Mouse (Mus musculus) CH12.LX (cell line): Measurements from ENCODE around the gene Chrna1. TPM values are rescaled to one million over a fixed set of nuclear protein-coding genes. Genes with fewer than 3 reads are reported as not detected.

Experiments used
- DNase-seq: peaks from one replicate; pipeline ENCODE4 v3.0.0-alpha.2; 2013; ENCODE audit errors: extremely low read depth
- H3K27ac ChIP-seq: 2 replicates; pipeline ENCODE4 v1.5.1; 2012; ENCODE audit warnings: low read depth, mild to moderate bottlenecking, control low read depth, moderate library complexity; ENCODE audit not compliant: insufficient read depth
- H3K27me3 ChIP-seq: replicated peaks from 2 replicates; pipeline ENCODE3; 2012; ENCODE audit warnings: inconsistent platforms
- H3K36me3 ChIP-seq, 2 experiments: replicated peaks in 1 of 2; 2 replicates each; pipeline versions ENCODE3 to v1.6.1; 2012; ENCODE audit warnings: inconsistent platforms in 1 of 2, low read length in 1 of 2, mild to moderate bottlenecking in 1 of 2, mixed read lengths in 1 of 2, moderate library complexity in 1 of 2; ENCODE audit not compliant: control insufficient read depth in 1 of 2, insufficient read depth in 1 of 2
- H3K4me1 ChIP-seq, 2 experiments: 2 replicates each; pipeline ENCODE4 v1.6.1; 2012; ENCODE audit warnings: inconsistent platforms in 1 of 2, moderate library complexity in 1 of 2; ENCODE audit not compliant: insufficient read depth in 2 of 2, control insufficient read depth in 1 of 2
- H3K4me2 ChIP-seq: 2 replicates; pipeline ENCODE4 v1.6.1; 2012; ENCODE audit warnings: low read depth, mild to moderate bottlenecking, control low read depth; ENCODE audit not compliant: poor library complexity, insufficient read depth, severe bottlenecking
- H3K4me3 ChIP-seq, 3 experiments: fragments of 150-350 bp in 1 of 3; sonication (generic) in 1 of 3; replicated peaks in 1 of 3; 2 replicates each; pipeline versions ENCODE3 to v1.5.1; 2011 to 2012; ENCODE audit warnings: low read depth in 2 of 3, low read length in 2 of 3, mild to moderate bottlenecking in 2 of 3, moderate library complexity in 2 of 3, control low read depth in 1 of 3, improper control_type of control experiment in 1 of 3, inconsistent platforms in 1 of 3, mixed read lengths in 1 of 3; ENCODE audit not compliant: poor library complexity in 1 of 3
- H3K79me2 ChIP-seq: replicated peaks from 2 replicates; pipeline ENCODE4 v1.6.1; 2012; ENCODE audit warnings: mild to moderate bottlenecking, moderate library complexity; ENCODE audit not compliant: control insufficient read depth, poor library complexity, insufficient read depth, severe bottlenecking; ENCODE audit errors: extremely low read depth
- H3K9ac ChIP-seq: 2 replicates; pipeline ENCODE4 v1.6.1; 2012; ENCODE audit warnings: low read depth, mild to moderate bottlenecking, control low read depth, moderate library complexity; ENCODE audit not compliant: insufficient read depth
- H3K9me3 ChIP-seq: replicated peaks from 2 replicates; pipeline ENCODE3; 2012; ENCODE audit warnings: low read length, inconsistent platforms, mixed read lengths
- BHLHE40 ChIP-seq: IDR thresholded peaks from 2 replicates; pipeline ENCODE4 v1.6.1; 2011; ENCODE audit warnings: mild to moderate bottlenecking, low read depth, low read length, improper control_type of control experiment
- CHD2 ChIP-seq: IDR thresholded peaks from 2 replicates; pipeline ENCODE4 v1.6.1; 2011; ENCODE audit warnings: low read length, improper control_type of control experiment
- MAFK ChIP-seq: IDR thresholded peaks from 2 replicates; pipeline ENCODE4 v1.6.1; 2011; ENCODE audit warnings: low read length, improper control_type of control experiment; ENCODE audit not compliant: insufficient replicate concordance
- MAZ ChIP-seq: IDR thresholded peaks from 2 replicates; pipeline ENCODE4 v1.6.1; 2012; ENCODE audit warnings: low read depth, mild to moderate bottlenecking, inconsistent platforms, low read length, improper control_type of control experiment, moderate library complexity
- MEF2A ChIP-seq: IDR thresholded peaks from 2 replicates; pipeline ENCODE4 v1.6.1; 2014; ENCODE audit warnings: low read depth, mild to moderate bottlenecking, inconsistent platforms, low read length, improper control_type of control experiment, borderline replicate concordance
- SIN3A ChIP-seq: IDR thresholded peaks from 2 replicates; pipeline ENCODE4 v1.6.1; 2012; ENCODE audit warnings: low read length, improper control_type of control experiment, inconsistent platforms
- SMC3 ChIP-seq: IDR thresholded peaks from 2 replicates; pipeline ENCODE4 v1.6.1; 2011; ENCODE audit warnings: low read depth, low read length, improper control_type of control experiment
- ZC3H11A ChIP-seq: IDR thresholded peaks from 2 replicates; pipeline ENCODE4 v1.6.1; 2012; ENCODE audit warnings: low read depth, mild to moderate bottlenecking, inconsistent platforms, low read length, improper control_type of control experiment
- ZKSCAN1 ChIP-seq: IDR thresholded peaks from 2 replicates; pipeline ENCODE4 v1.6.1; 2012; ENCODE audit warnings: low read depth, inconsistent platforms, low read length, improper control_type of control experiment, borderline replicate concordance
- dilution Hi-C: fragments of 300-500 bp; cut with MboI; formaldehyde crosslinking; loops from 2 replicates; pipeline ENCODE4 v1.14.3; 2020; ENCODE audit warnings: low sequenced_read_pairs; ENCODE audit not compliant: extremely low pct_unique_long_range_greater_than_20kb, extremely low pct_ligation_motif_present
- in situ Hi-C: fragments of 300-500 bp; cut with MboI; formaldehyde crosslinking; loops from 3 replicates; pipeline ENCODE4 v1.14.3; 2019; ENCODE audit warnings: low sequenced_read_pairs, low pct_ligation_motif_present, low pct_unique_long_range_greater_than_20kb, mixed read lengths
- polyA plus RNA-seq: library from polyadenylated mRNA; unstranded; fragments of >175 nt; gene quantifications from 2 replicates; pipeline ENCODE4 v1.2.1, GENCODE M21; 2012; ENCODE audit warnings: low read depth; ENCODE audit not compliant: insufficient read length
- total RNA-seq, 2 experiments: library from RNA; depleted of rRNA; stranded (reverse); fragments of 300-350 nt in 1 of 2; fragments of >200 nt in 1 of 2; gene quantifications; 2 replicates each; pipeline ENCODE4 v1.2.3; 2012 to 2014

The Chrna1 gene
- total and polyA plus RNA-seq, 3 experiments, result not detected

GRCm38 (mm10) chr2:73600650-73601049, 20.5 kb upstream of the Chrna1 start:
- Histone ChIP-seq H3K4me1 (peaks cover 4 to 15% of the 10 kb centered on the region in 2 experiments; a peak in 3 of 4 replicates), H3K4me3 (no peak overlapping the region), H3K9me3 (no peaks in the 10 kb centered on the region), H3K4me2 (no peak overlapping the region), H3K36me3 (no peaks in the 10 kb centered on the region), H3K27me3 (no peaks in the 10 kb centered on the region), H3K79me2 (no peaks in the 10 kb centered on the region), H3K9ac (no peak overlapping the region), H3K27ac (no peak overlapping the region)
- no peak for DNase-seq
- in situ Hi-C loops, result no loop called here
- dilution Hi-C loops, result no loop called here
- TF ChIP-seq MEF2A (no peak), MAFK (no peak), MAZ (no peak), SMC3 (no peak), BHLHE40 (no peak)

- in situ Hi-C loops (loop anchor here (25.0 kb wide), 2 partner anchors 390 to 1065 kb away; partner anchors contain the start of genes Evx2 and Hoxd13), dilution Hi-C loops (no loop called here)
- Histone ChIP-seq H3K4me2 (no peak overlapping the region), H3K9me3 (no peaks in the 10 kb centered on the region), H3K4me1 (peaks cover 5% of the 10 kb centered on the region in 2 experiments; a peak in 3 of 4 replicates), H3K27ac (no peak overlapping the region)
- no peak for TF ChIP-seq CHD2
- TF ChIP-seq, all 38 proteins: peak for 0
- no peaks in the 10 kb centered on the region for H3K27me3 ChIP-seq
- no peak overlapping the region for H3K9ac ChIP-seq
- DNase-seq, result no peak
- no peak overlapping the region for H3K4me3 ChIP-seq
- no peaks in the 10 kb centered on the region for H3K79me2 ChIP-seq
- H3K36me3 ChIP-seq, result no peaks in the 10 kb centered on the region
Observed at GRCm38 (mm10) chr2:73597772-73598171, 17.6 kb upstream of the Chrna1 start.

DNA sequence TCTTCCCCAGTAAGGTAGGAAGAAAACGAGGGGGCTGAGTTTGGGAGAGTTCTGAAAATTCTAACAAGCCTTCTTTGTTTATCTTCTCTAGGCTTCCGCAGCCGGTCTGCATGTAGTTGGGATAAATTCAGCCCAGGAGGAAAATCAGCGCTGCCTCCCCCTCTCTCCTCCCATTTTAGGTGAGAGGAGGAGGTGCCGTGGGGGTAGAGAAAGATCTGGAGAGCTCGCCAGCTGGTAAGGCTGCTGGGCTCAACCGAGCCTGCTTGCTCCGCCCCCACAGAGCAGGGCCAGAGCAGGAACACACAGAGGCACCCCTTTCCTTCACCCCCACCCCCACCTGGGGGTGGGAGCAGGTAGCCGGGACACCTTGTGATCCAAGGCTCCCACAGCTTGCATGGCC, 16.6 kb upstream of the Chrna1 start:
- H3K36me3 ChIP-seq, result no peaks in the 10 kb centered on the region
- H3K4me3 ChIP-seq, result no peak overlapping the region
- in situ Hi-C loops, result loop anchor here (25.0 kb wide), 2 partner anchors 391 to 1066 kb away; partner anchors contain the start of genes Evx2 and Hoxd13
- peaks cover 12% of the 10 kb centered on the region in 2 experiments for H3K4me1 ChIP-seq
- TF ChIP-seq ZC3H11A (no peak), ZKSCAN1 (no peak), SIN3A (no peak), BHLHE40 (no peak)
- dilution Hi-C loops, result no loop called here
- H3K4me2 ChIP-seq, result no peak overlapping the region
- H3K27ac ChIP-seq, result no peak overlapping the region
- DNase-seq, result no peak
- no peaks in the 10 kb centered on the region for H3K79me2 ChIP-seq
- no peaks in the 10 kb centered on the region for H3K27me3 ChIP-seq
- H3K9me3 ChIP-seq, result no peaks in the 10 kb centered on the region
- no peak overlapping the region for H3K9ac ChIP-seq
